Mouse (Mus musculus) cerebellum, adult 2 months (tissue): ENCODE measurements around the gene Atf7ip. TPM values are rescaled to one million over a fixed set of nuclear protein-coding genes. Genes with fewer than 3 reads are reported as not detected.

ENCODE experiments used
- DNase-seq, 2 experiments: peaks; one replicate each; pipeline ENCODE4 v3.0.0; 2021
- H3K27ac ChIP-seq: fragments of 200-500 bp; 2 replicates; pipeline ENCODE4 v1.5.1; 2012; ENCODE audit warnings: low read length, control low read depth, inconsistent platforms; ENCODE audit not compliant: insufficient read depth
- H3K27me3 ChIP-seq: fragments of 200-500 bp; 2 replicates; pipeline ENCODE4 v1.6.1; 2012; ENCODE audit warnings: inconsistent platforms, mild to moderate bottlenecking, low read length, moderate library complexity; ENCODE audit not compliant: control insufficient read depth, insufficient read depth
- H3K4me1 ChIP-seq: fragments of 200-500 bp; 2 replicates; pipeline ENCODE4 v1.6.1; 2011; ENCODE audit warnings: low read length; ENCODE audit not compliant: control insufficient read depth, insufficient read depth
- H3K4me3 ChIP-seq: fragments of 200-500 bp; replicated peaks from 2 replicates; pipeline ENCODE3; 2011; ENCODE audit warnings: mild to moderate bottlenecking, low read depth, low read length, control low read depth; ENCODE audit not compliant: insufficient read depth
- CTCF ChIP-seq: fragments of 200-500 bp; IDR thresholded peaks from 2 replicates; pipeline ENCODE4 v1.5.1; 2011; ENCODE audit warnings: low read depth, mild to moderate bottlenecking, control low read depth, low read length, moderate library complexity, borderline replicate concordance; ENCODE audit not compliant: insufficient read depth
- POLR2A ChIP-seq: fragments of 200-500 bp; IDR thresholded peaks from 2 replicates; pipeline ENCODE4 v1.6.1; 2011; ENCODE audit warnings: low read length, control low read depth, borderline replicate concordance; ENCODE audit not compliant: insufficient read depth
- WGBS: fragments of 180-500 bp; shearing (Covaris S2); methylation state at CpG from one replicate; pipeline ENCODE4 v1.1.7; 2018; 5-methylcytosine and 5-hydroxymethylcytosine counted together
- polyA plus RNA-seq: library from polyadenylated mRNA; depleted of rRNA; stranded (reverse); fragments of >200 nt; gene quantifications from 2 replicates; pipeline ENCODE4 v1.2.3, GENCODE M21; 2012

The Atf7ip gene
- polyA plus RNA-seq, 1 experiment = 83.0 TPM

DNA sequence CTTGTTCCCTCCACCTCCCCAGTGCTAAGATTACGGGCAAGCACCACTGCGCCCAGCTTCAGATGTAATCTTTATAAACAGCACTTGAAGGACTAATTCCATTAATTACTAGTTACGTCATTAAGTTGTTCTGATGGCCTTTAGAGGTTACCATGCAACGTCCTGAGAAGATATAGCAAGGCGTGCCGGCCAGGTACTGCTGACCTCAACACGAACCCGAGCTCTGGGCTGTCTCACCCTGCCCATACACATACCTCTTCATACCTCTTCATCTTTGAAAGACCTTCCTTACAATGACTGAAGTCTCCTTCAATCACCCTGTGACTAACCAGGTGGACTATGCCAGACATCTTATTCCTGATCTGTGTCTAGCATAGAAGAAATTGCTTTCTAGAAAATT, 125.6 kb downstream of the Atf7ip start:
- Histone ChIP-seq H3K27ac (no peak overlapping the region), H3K4me1 (no peaks in the 10 kb centered on the region), H3K27me3 (no peaks in the 10 kb centered on the region), H3K4me3 (no peak overlapping the region)
- no peak for DNase-seq
- TF ChIP-seq CTCF = no peak
- 97% methylated on average over 8 of the region's 8 CpGs for WGBS

DNA sequence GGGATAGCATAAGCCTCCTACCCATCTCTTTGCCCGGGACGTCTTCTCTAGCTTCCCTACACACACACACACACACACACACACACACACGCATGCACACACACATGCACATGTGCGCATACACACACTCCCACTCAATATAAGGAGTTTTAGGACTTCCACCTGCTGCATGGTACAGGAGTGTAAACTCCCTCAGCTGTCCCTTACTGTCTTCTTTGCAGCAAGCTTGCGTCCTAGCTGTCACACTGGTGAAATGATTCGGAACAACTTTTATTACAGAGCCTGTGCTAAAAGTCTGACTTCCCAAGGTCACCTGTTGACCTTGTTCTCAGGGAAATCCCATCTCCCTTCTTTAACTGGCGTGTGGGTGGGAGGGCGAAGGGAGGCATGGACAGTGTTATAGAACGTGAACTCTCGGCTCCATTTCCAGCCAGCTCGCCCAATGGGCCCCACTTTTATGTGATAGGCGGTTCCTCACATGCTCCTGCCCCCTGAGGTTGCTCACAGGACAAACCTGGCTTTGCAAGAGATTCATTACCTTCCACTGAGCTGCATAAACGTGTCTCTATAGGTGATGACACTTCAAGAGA, 126.1 kb downstream of the Atf7ip start:
- Histone ChIP-seq H3K4me1 (no peaks in the 10 kb centered on the region), H3K4me3 (no peak overlapping the region), H3K27ac (no peak overlapping the region), H3K27me3 (no peaks in the 10 kb centered on the region)
- TF ChIP-seq POLR2A (no peak), CTCF (no peak)
- 91% methylated on average over 13 of the region's 13 CpGs for WGBS
- no peak for DNase-seq

DNA sequence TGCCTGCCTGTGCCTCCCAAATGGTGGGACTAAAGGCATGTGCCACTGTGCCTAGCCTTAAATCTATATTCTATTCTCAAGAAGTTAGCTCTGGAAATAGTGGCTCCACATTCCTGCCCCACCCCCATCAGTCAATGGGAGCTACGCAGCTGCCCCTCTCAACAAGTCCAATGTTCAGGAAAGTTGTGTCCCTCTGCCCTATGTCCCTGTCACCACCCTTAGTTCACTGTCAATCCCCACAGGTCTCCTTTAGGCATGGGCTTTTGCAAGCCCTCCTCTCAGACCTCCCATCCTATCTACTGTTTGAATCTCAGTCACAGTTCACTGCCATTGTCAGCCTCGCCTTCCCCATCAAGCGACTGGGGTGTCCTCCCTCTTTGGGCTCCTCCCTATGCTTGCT, 127.2 kb downstream of the Atf7ip start:
- DNase-seq = no peak
- WGBS = 91% methylated on average over 3 of the region's 3 CpGs
- no peak overlapping the region for H3K27ac ChIP-seq
- H3K4me1 ChIP-seq = no peaks in the 10 kb centered on the region
- no peak overlapping the region for H3K4me3 ChIP-seq
- H3K27me3 ChIP-seq = no peaks in the 10 kb centered on the region
- TF ChIP-seq POLR2A (no peak), CTCF (no peak)

DNA sequence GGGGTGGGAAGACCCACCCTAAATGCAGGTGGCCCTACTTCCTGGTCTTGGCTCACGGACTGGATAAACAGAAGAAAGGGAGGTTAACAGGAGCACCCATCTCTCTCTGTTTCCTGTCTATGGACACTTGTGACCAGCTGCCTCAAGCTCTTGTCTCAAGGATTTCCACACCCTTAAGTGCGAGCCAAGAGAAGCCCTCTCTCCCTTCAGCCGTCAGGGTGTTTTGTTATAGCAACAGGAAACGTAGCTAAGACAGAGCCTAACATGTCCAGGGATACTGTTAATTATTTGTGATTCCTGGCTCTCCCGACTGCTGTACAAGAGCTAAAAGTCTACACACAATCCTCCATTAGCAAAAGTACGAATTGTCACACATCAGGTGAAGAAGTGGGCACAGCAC, 127.8 kb downstream of the Atf7ip start:
- WGBS = 72% methylated on average over 6 of the region's 6 CpGs
- TF ChIP-seq CTCF = no peak
- no peak for TF ChIP-seq POLR2A

DNA sequence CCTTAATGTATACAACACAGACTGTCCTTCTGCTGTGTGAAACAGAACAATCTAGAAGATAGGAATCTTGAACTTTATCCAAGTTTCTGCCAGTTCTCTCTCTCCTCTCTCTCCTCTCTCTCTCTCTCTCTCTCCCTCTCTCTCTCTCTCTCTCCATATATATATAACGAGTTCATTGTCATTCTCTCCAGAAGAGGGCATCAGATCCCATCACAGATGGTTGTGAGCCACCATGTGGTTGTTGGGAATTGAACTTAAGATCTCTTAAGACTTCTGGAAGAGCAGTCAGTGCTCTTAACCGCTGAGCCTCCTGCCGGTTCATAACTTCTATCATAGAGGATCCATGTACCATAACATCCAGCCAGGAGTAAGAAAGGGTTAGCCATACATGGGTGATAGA, 129.0 kb downstream of the Atf7ip start:
- Histone ChIP-seq H3K4me3 (no peak overlapping the region), H3K27ac (no peak overlapping the region), H3K27me3 (no peaks in the 10 kb centered on the region), H3K4me1 (no peaks in the 10 kb centered on the region)
- no peak for TF ChIP-seq POLR2A
- 69% methylated on average over 3 of the region's 3 CpGs for WGBS
- DNase-seq = no peak

More for the DNA sequence above, 127.8 kb downstream of the Atf7ip start:
- DNase-seq = no peak
- Histone ChIP-seq H3K4me3 (no peak overlapping the region), H3K27me3 (no peaks in the 10 kb centered on the region), H3K27ac (no peak overlapping the region), H3K4me1 (no peaks in the 10 kb centered on the region)

DNA sequence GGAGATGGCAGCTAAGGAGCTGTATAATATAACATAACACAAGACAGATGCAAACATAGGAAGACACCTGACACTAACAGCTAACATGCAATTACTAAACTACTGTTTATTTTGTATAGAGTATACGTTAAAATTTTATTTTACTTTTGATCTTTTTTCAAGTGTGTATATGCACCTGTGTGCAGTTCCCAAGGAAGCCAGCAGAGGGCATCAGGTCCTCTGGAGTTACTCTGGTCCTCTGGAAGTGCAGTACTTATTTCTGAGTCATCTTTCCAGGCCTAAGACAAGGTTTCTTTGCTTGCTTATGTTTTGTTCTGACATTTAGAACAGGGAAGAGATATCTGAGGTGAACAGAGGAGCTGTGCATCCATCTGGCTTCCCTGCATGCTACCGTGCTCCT, 138.2 kb downstream of the Atf7ip start:
- 82% methylated on average over 2 of the region's 2 CpGs for WGBS
- no peak overlapping the region for H3K27ac ChIP-seq

DNA sequence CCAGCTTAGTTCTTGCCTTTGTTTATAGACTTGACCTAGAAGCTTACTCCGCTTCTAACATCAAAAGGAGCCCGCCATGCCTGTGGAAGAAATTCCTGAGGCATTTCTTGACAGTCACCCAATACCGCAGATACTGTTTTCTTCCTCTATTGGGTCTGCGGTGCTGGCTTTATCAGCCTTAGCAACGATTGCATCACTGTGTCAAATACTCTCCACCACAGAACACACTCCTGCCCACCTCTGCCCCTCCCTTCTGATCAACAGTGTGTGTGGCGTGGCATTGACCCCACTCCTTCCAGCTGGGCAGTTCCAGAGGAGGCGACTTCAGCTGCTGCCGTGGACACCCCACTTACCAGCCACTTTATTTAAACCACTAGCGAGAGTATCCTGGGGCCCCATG, 139.8 kb downstream of the Atf7ip start:
- Histone ChIP-seq H3K4me3 (no peak overlapping the region), H3K4me1 (no peaks in the 10 kb centered on the region; the same call in 1 of the 2 replicates), H3K27ac (no peak overlapping the region), H3K27me3 (no peaks in the 10 kb centered on the region)
- TF ChIP-seq POLR2A (no peak), CTCF (no peak)
- DNase-seq = no peak
- WGBS = 74% methylated on average over 9 of the region's 9 CpGs

More for the DNA sequence above, 138.2 kb downstream of the Atf7ip start:
- no peak for DNase-seq
- Histone ChIP-seq H3K27me3 (no peaks in the 10 kb centered on the region), H3K4me3 (no peak overlapping the region), H3K4me1 (no peaks in the 10 kb centered on the region; the same call in 1 of the 2 replicates)
- TF ChIP-seq POLR2A (no peak), CTCF (no peak)

DNA sequence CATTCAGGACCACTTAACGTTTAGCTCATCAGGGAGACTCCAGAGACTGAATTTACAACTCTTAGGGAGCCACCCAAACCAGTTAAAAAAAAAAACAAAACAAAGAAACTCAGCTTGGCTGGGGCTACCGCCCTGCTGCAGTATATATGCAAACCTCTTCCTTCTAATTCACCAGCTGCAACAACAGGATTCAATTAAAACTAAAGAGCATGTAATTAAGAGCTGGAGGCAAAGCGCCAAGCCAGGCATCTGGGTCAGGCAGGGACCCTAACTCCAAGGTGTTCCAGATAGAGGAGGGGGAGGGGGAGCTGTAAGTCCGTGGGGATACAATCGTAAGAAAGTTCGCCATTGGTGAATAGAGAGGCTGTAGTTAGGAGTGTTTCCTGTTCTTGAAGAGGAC, 140.2 kb downstream of the Atf7ip start:
- WGBS = 39% methylated on average over 6 of the region's 6 CpGs
- H3K4me1 ChIP-seq = no peaks in the 10 kb centered on the region; the same call in 1 of the 2 replicates

More for the DNA sequence above, 140.2 kb downstream of the Atf7ip start:
- Histone ChIP-seq H3K27ac (no peak overlapping the region), H3K27me3 (no peaks in the 10 kb centered on the region), H3K4me3 (no peak overlapping the region)
- DNase-seq = no peak
- no peak for TF ChIP-seq POLR2A
- no peak for TF ChIP-seq CTCF
